Mouse (Mus musculus) bone marrow, adult 2 months (tissue): ENCODE measurements around the gene Sytl2.

ENCODE experiments used
- CTCF ChIP-seq: fragments of 200-500 bp; IDR thresholded peaks from 2 replicates; pipeline ENCODE4 v1.5.1; 2011; ENCODE audit warnings: low read length, control low read depth; ENCODE audit not compliant: control insufficient read depth, insufficient read depth
- POLR2A ChIP-seq: fragments of 200-500 bp; IDR thresholded peaks from 2 replicates; pipeline ENCODE4 v1.6.1; 2011; ENCODE audit warnings: low read depth, mild to moderate bottlenecking, control low read depth, low read length, borderline replicate concordance; ENCODE audit not compliant: control insufficient read depth

- TF ChIP-seq POLR2A (no peak), CTCF (peak; percentile 47; the same call in 1 of the 2 replicates)
Measured at GRCm38 (mm10) chr7:90280274-90280875, 21.7 kb upstream of the Sytl2 start.
